Mouse (Mus musculus) midbrain, embryonic 12.5 days (tissue): ENCODE data around the gene Gm17949. TPM values are rescaled to one million over a fixed set of nuclear protein-coding genes. Genes with fewer than 3 reads are reported as not detected.

Experiments used
- ATAC-seq: fragments of 200-750 bp; cut with Nextera tagmentation; 2 replicates; pipeline ENCODE4 v1.8.0; 2017; ENCODE audit warnings: low read depth, moderate TSS enrichment, moderate library complexity; ENCODE audit not compliant: low FRiP score
- H3K27ac ChIP-seq: fragments of 300-500 bp; sonication (generic); replicated peaks from 2 replicates; pipeline ENCODE4 v1.5.1; 2016; ENCODE audit warnings: mild to moderate bottlenecking
- H3K27me3 ChIP-seq: fragments of 300-500 bp; sonication (generic); 2 replicates; pipeline ENCODE4 v1.6.1; 2016; ENCODE audit warnings: mild to moderate bottlenecking
- H3K36me3 ChIP-seq: fragments of 300-500 bp; sonication (generic); 2 replicates; pipeline ENCODE4 v1.6.1; 2016
- H3K4me1 ChIP-seq: fragments of 300-500 bp; sonication (generic); 2 replicates; pipeline ENCODE4 v1.6.1; 2016
- H3K4me2 ChIP-seq: fragments of 300-500 bp; sonication (generic); replicated peaks from 2 replicates; pipeline ENCODE4 v1.6.1; 2016; ENCODE audit warnings: mild to moderate bottlenecking, moderate library complexity
- H3K4me3 ChIP-seq: fragments of 300-500 bp; sonication (generic); 2 replicates; pipeline ENCODE4 v1.5.1; 2016; ENCODE audit warnings: mild to moderate bottlenecking
- H3K9ac ChIP-seq: fragments of 300-500 bp; sonication (generic); replicated peaks from 2 replicates; pipeline ENCODE4 v1.6.1; 2016; ENCODE audit warnings: mild to moderate bottlenecking, moderate library complexity
- H3K9me3 ChIP-seq: fragments of 300-500 bp; sonication (generic); 2 replicates; pipeline ENCODE4 v1.6.1; 2016; ENCODE audit warnings: mild to moderate bottlenecking
- WGBS: fragments of 180-500 bp; shearing (Covaris S2); methylation state at CpG from one replicate; pipeline ENCODE4 v1.1.7; 2016; 5-methylcytosine and 5-hydroxymethylcytosine counted together
- polyA plus RNA-seq: library from polyadenylated mRNA; unstranded; fragments of >200 nt; fragmentation: Nextera tagmentation; extraction: Ambion mirVana; gene quantifications from 2 replicates; pipeline ENCODE4 v1.2.1, GENCODE M21; 2016

The Gm17949 gene
- polyA plus RNA-seq: 0.34 and 0.72 TPM in 2 replicates

GRCm38 (mm10) chr17:57011236-57012141, at the start of gene Gm17949, which contains the start of gene Gtf2f1:
Gene Gm17949, plus strand, starts transcription at chr17:57011469.
Gene Gtf2f1, minus strand, starts transcription at chr17:57011288.
- H3K4me2 ChIP-seq: peak within 1 kb of the TSS; percentile 92
- H3K27me3 ChIP-seq: 0 out of 2 replicates have a peak, but pooled peaks cover 3% of the 10 kb centered on the region
- peaks cover 17% of the 10 kb centered on the region for H3K4me1 ChIP-seq
- H3K4me3 ChIP-seq: peak within 1 kb of the TSS; percentile 75
- peak within 1 kb of the TSS; percentile 82 for H3K9ac ChIP-seq
- H3K9me3 ChIP-seq: no peaks in the 10 kb centered on the region
- 1% methylated on average over 51 of the region's 51 CpGs for WGBS
- H3K36me3 ChIP-seq: peaks cover 26% of the 10 kb centered on the region
- H3K27ac ChIP-seq: peak within 1 kb of the TSS; percentile 93
- ATAC-seq: peak; percentile 94

- 97% methylated on average over 4 of the region's 4 CpGs for WGBS
Observed at GRCm38 (mm10) chr17:56961880-56962279, 49.4 kb upstream of the Gm17949 start.

GRCm38 (mm10) chr17:56962642-56963405, 48.4 kb upstream of the Gm17949 start:
- 77% methylated on average over 5 of the region's 5 CpGs for WGBS
- no peaks in the 10 kb centered on the region for H3K27me3 ChIP-seq
- H3K9me3 ChIP-seq: no peaks in the 10 kb centered on the region
- ATAC-seq: no peak
- H3K4me2 ChIP-seq: no peak overlapping the region
- no peak overlapping the region for H3K9ac ChIP-seq
- H3K4me3 ChIP-seq: no peak overlapping the region
- H3K4me1 ChIP-seq: no peaks in the 10 kb centered on the region
- no peaks in the 10 kb centered on the region for H3K36me3 ChIP-seq
- no peak overlapping the region for H3K27ac ChIP-seq

More at GRCm38 (mm10) chr17:56961880-56962279, 49.4 kb upstream of the Gm17949 start:
- H3K4me2 ChIP-seq: no peak overlapping the region
- no peak overlapping the region for H3K27ac ChIP-seq
- ATAC-seq: no peak
- no peak overlapping the region for H3K9ac ChIP-seq
- H3K27me3 ChIP-seq: no peaks in the 10 kb centered on the region
- H3K9me3 ChIP-seq: no peaks in the 10 kb centered on the region
- no peaks in the 10 kb centered on the region for H3K36me3 ChIP-seq
- H3K4me1 ChIP-seq: no peaks in the 10 kb centered on the region
- no peak overlapping the region for H3K4me3 ChIP-seq

- Histone ChIP-seq H3K4me2 (no peak overlapping the region), H3K9ac (no peak overlapping the region), H3K4me3 (no peak overlapping the region), H3K27me3 (no peaks in the 10 kb centered on the region), H3K27ac (no peak overlapping the region), H3K4me1 (no peaks in the 10 kb centered on the region), H3K36me3 (no peaks in the 10 kb centered on the region), H3K9me3 (no peaks in the 10 kb centered on the region)
- no peak for ATAC-seq
- WGBS: 82% methylated on average over 6 of the region's 6 CpGs
Observed at GRCm38 (mm10) chr17:56963646-56964045, 47.6 kb upstream of the Gm17949 start.

GRCm38 (mm10) chr17:56969321-56969720, 41.9 kb upstream of the Gm17949 start:
- WGBS: 75% methylated on average over 3 of the region's 3 CpGs
- no peak for ATAC-seq
- Histone ChIP-seq H3K4me2 (no peak overlapping the region), H3K36me3 (no peaks in the 10 kb centered on the region), H3K9ac (no peak overlapping the region), H3K4me3 (no peak overlapping the region), H3K27me3 (peaks cover 13% of the 10 kb centered on the region; the same call in 1 of the 2 replicates), H3K9me3 (no peaks in the 10 kb centered on the region), H3K4me1 (no peaks in the 10 kb centered on the region), H3K27ac (no peak overlapping the region)

- Histone ChIP-seq H3K27me3 (peaks cover 13% of the 10 kb centered on the region; the same call in 1 of the 2 replicates), H3K9me3 (no peaks in the 10 kb centered on the region), H3K36me3 (no peaks in the 10 kb centered on the region), H3K4me3 (no peak overlapping the region), H3K27ac (no peak overlapping the region), H3K4me2 (no peak overlapping the region), H3K9ac (no peak overlapping the region), H3K4me1 (no peaks in the 10 kb centered on the region)
- WGBS: 72% methylated on average over 5 of the region's 5 CpGs
- ATAC-seq: no peak
Observed at GRCm38 (mm10) chr17:56970081-56970480, 41.2 kb upstream of the Gm17949 start.

GRCm38 (mm10) chr17:56973956-56974707, 37.1 kb upstream of the Gm17949 start:
- WGBS: 69% methylated on average over 14 of the region's 14 CpGs
- peaks cover 13% of the 10 kb centered on the region; the same call in 1 of the 2 replicates for H3K27me3 ChIP-seq
- no peak overlapping the region for H3K9ac ChIP-seq
- no peaks in the 10 kb centered on the region for H3K36me3 ChIP-seq
- no peak overlapping the region for H3K27ac ChIP-seq
- no peaks in the 10 kb centered on the region for H3K4me1 ChIP-seq
- no peaks in the 10 kb centered on the region for H3K9me3 ChIP-seq
- no peak overlapping the region for H3K4me3 ChIP-seq
- no peak for ATAC-seq
- no peak overlapping the region for H3K4me2 ChIP-seq

- Histone ChIP-seq H3K4me2 (no peak overlapping the region), H3K4me3 (no peak overlapping the region), H3K36me3 (no peaks in the 10 kb centered on the region), H3K9ac (no peak overlapping the region), H3K27ac (no peak overlapping the region), H3K4me1 (no peaks in the 10 kb centered on the region), H3K9me3 (no peaks in the 10 kb centered on the region), H3K27me3 (peaks cover 8% of the 10 kb centered on the region; the same call in 1 of the 2 replicates)
- 81% methylated on average over 5 of the region's 5 CpGs for WGBS
- no peak for ATAC-seq
Observed at GRCm38 (mm10) chr17:56974708-56975240, 36.5 kb upstream of the Gm17949 start.

- H3K4me3 ChIP-seq: no peak overlapping the region
Observed at GRCm38 (mm10) chr17:56975391-56975790, 35.9 kb upstream of the Gm17949 start.

GRCm38 (mm10) chr17:56976531-56977390, 34.5 kb upstream of the Gm17949 start:
- no peak overlapping the region for H3K27ac ChIP-seq
- no peaks in the 10 kb centered on the region for H3K27me3 ChIP-seq
- no peaks in the 10 kb centered on the region for H3K4me1 ChIP-seq
- no peaks in the 10 kb centered on the region for H3K9me3 ChIP-seq
- no peak for ATAC-seq
- WGBS: 82% methylated on average over 8 of the region's 8 CpGs
- H3K4me3 ChIP-seq: no peak overlapping the region
- H3K36me3 ChIP-seq: no peaks in the 10 kb centered on the region
- no peak overlapping the region for H3K4me2 ChIP-seq
- no peak overlapping the region for H3K9ac ChIP-seq

More at GRCm38 (mm10) chr17:56975391-56975790, 35.9 kb upstream of the Gm17949 start:
- no peak overlapping the region for H3K27ac ChIP-seq
- no peaks in the 10 kb centered on the region for H3K4me1 ChIP-seq
- no peaks in the 10 kb centered on the region for H3K36me3 ChIP-seq
- peaks cover 4% of the 10 kb centered on the region; the same call in 1 of the 2 replicates for H3K27me3 ChIP-seq
- 77% methylated on average over 3 of the region's 3 CpGs for WGBS
- H3K4me2 ChIP-seq: no peak overlapping the region
- no peak overlapping the region for H3K9ac ChIP-seq
- H3K9me3 ChIP-seq: no peaks in the 10 kb centered on the region
- no peak for ATAC-seq
